Mouse (Mus musculus) lung, adult 2 months (tissue): ENCODE data around the gene Add3. TPM values are rescaled to one million over a fixed set of nuclear protein-coding genes. Genes with fewer than 3 reads are reported as not detected.
A peak's percentile ranks its signal among the peaks of the same experiment; 100 is the strongest.

Source experiments
- DNase-seq: peaks from one replicate; pipeline ENCODE4 v3.0.0; 2022
- H3K4me1 ChIP-seq: fragments of 200-500 bp; 2 replicates; pipeline ENCODE4 v1.6.1; 2011; ENCODE audit warnings: low read length; ENCODE audit not compliant: control insufficient read depth, insufficient read depth
- H3K4me3 ChIP-seq: fragments of 200-500 bp; replicated peaks from 2 replicates; pipeline ENCODE3; 2011; ENCODE audit warnings: low read depth, mild to moderate bottlenecking, control low read depth, low read length; ENCODE audit errors: extremely low read depth
- CTCF ChIP-seq: fragments of 200-500 bp; IDR thresholded peaks from 2 replicates; pipeline ENCODE4 v1.5.1; 2011; ENCODE audit warnings: mild to moderate bottlenecking, low read length, control low read depth; ENCODE audit not compliant: insufficient read depth
- POLR2A ChIP-seq: fragments of 200-500 bp; IDR thresholded peaks from 2 replicates; pipeline ENCODE4 v1.6.1; 2011; ENCODE audit warnings: low read depth, mild to moderate bottlenecking, control low read depth, low read length, borderline replicate concordance; ENCODE audit errors: extremely low read depth
- WGBS: fragments of 180-500 bp; shearing (Covaris S2); methylation state at CpG from one replicate; pipeline ENCODE4 v1.1.7; 2018; 5-methylcytosine and 5-hydroxymethylcytosine counted together
- polyA plus RNA-seq: library from polyadenylated mRNA; depleted of rRNA; stranded (reverse); fragments of >200 nt; gene quantifications from 2 replicates; pipeline ENCODE4 v1.2.3, GENCODE M21; 2012

Add3 gene
- polyA plus RNA-seq, 1 experiment, result 53.0 TPM

DNA sequence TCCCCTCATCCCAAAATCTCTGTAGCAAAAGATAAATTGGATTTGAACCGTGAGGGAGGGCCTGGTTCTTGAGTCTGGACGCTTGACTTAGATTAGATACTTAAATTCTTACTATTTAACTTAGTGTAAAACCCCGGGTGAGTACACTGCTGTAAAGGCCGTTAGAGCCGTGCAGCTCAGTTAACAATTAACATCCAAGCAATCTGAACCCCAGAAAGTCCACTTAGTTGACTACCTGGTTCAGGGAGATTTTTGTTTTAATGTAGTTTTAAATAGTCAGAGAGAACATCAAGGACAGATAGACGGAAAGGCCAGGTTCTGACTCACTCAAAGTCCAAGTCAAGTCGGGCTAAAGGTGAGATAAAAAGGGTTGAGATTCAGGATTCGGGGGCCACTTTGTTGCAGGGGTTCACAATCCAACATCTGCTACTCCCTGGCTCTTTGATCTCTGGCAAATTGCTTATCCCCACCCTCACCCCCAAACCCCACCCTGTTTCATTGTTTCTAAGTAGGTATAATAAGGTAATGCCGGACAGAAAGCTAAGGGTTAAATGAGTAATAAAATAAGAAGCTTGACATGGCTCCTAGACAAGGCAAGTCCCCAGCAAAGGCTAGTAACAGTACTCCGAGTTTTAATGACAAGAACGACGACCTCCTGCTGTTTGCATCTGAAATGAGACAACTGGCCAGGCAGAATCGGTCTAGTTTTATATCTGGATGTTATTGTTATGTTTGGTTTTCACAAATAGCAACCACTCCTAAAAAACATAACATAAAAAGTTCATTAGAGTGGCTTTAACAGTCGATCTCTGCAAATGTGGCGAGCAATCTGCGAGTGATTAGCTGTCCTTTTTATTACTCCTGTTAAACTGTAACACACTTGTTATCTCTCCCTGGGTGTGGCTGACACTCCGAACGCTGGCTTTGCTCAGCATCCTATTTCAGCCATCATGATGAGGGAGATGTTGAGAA is 12.6 kb upstream of the Add3 start:
- H3K4me1 ChIP-seq, result peaks cover 14% of the 10 kb centered on the region
- no peak overlapping the region for H3K4me3 ChIP-seq
- no peak for DNase-seq
- TF ChIP-seq POLR2A, result no peak
- TF ChIP-seq CTCF, result no peak
- WGBS, result 53% methylated on average over 18 of the region's 18 CpGs

DNA sequence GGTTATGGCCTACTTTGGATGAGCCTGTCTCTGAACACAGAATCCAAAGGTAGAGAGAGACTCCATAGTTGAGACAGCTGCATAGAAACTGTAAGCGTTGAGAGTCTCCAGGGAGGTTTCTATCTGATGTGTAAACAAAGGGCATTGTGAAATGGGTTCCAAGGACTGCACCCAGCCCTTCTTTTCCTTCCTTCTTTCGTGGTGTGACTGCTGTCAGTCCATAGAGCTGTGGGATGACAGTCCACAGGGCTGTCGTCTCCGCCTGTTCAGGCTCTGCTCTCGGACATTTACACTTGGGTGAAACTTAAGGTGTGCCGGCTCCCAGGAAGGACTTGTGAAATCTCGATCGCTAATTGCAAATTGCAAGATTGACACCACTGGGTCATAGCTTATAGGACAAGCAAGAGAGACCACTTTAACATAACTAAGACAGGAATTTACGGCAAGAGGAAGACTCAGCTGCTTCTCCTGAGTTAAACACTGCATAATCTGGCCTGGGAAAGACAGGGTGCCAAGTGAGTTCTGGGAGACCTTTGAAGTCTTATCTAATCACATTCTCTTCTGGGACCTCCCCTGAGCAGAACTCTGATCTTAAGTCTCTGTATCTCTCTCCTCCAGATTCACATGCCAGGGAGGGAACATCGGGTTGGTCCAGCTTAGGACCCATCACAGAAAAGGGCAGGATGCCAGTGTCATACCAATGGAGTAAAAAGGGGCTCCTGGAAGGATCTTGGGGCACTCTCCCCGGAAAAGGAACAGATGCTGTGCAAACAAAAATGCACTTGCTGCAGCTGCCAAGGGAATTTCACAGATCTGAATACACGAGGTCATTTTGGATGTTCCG is 11.5 kb upstream of the Add3 start:
- H3K4me3 ChIP-seq, result no peak overlapping the region
- WGBS, result 20% methylated on average over 13 of the region's 13 CpGs
- no peak for DNase-seq
- H3K4me1 ChIP-seq, result peaks cover 14% of the 10 kb centered on the region
- TF ChIP-seq CTCF, result no peak
- TF ChIP-seq POLR2A, result no peak; the same call in 1 of the 2 replicates

DNA sequence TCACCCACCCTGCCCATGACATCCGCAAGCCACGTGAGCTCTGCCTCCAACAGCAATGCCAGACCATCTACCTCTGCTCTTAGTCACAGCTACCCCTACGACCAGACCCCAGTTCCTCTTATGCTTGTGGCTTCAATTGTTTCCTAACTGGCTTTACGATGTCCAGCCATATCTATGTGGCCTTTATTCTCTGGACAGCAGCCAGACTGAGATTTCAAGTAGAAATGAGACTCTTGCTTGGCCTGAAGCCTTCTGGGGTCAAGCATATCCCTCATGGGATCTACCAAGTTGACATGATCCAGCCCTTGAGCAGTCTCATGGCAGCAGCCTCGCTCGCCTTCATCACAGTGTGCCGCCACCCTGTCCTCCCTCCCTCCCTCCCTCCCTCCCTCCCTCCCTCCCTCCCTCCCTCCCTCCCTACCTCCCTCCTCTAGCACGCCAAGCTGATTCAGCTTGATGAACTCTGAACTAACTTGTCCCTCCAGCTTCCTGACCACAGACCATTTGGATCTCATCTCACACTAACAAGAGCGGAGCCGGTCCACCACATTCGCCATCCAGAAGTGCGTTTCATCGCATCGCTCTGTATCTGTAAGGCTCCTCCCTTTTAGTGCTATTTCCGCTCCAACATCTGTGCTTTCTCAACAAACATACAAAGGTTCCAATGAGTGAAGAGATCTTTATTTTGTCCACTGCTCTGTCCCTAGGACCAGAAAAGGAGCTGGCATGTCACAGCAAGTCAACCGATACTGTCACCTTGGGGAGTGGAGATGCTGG is 9.7 kb upstream of the Add3 start:
- Histone ChIP-seq H3K4me1 (peaks cover 14% of the 10 kb centered on the region), H3K4me3 (no peak overlapping the region)
- DNase-seq, result no peak
- TF ChIP-seq CTCF, result no peak
- TF ChIP-seq POLR2A, result no peak
- 67% methylated on average over 15 of the region's 16 CpGs for WGBS

DNA sequence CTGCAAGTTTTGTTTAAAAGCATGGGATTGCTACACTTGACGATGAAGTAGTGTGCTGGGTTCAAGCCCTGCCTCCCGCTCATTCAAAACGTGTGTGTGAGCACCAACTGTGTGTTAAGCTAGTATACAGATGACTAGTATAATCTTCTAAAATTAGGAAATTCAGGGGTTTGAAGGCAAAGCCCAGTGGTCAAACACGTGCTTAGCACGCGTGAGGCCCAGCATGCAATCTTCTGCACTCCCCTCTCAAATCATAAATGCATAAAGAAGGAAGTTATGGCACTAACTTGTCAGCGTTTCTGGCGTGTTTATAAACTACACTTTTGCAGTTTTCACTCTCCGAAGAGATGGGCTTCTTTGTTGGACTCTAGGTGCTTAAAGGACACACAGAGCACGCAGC is 7.8 kb upstream of the Add3 start:
- TF ChIP-seq POLR2A (no peak), CTCF (no peak)
- DNase-seq, result no peak
- Histone ChIP-seq H3K4me1 (peaks cover 14% of the 10 kb centered on the region), H3K4me3 (no peak overlapping the region)
- WGBS, result 87% methylated on average over 10 of the region's 10 CpGs

DNA sequence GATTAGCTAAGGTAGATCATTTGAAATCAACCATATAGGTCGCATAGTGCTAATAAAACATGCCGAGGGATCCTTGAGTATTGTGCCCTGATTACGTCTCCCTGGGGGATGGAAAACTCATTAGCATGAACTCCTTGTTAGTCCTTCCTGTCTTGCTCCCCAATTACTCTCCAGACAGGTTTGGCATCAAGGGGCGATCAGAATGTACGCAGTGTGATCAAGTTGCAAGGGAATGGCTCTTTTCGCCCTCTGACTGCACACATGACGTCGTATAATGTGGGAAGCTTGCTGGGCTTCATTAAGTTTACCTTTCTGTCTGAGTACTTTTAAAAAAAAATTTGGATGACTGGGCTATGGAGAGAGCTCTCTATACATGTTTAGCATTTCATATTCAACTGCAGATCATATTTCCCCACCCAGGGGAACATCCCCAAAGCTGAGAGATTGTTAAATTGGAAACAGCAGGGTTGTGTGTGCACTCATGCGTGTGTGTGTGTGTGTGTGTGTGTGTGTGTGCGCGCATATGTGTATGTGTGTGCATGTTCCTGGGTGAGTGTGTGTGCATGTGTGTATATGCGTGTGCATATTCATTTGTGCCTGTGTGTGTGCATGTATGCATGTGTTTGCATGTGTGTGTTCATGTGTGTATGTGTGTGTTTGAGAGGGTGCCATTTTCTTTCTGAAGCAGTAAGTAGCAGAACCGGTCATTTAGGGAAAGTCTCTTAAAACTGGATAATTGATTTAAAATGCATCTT is 3.7 kb upstream of the Add3 start:
- Histone ChIP-seq H3K4me3 (no peak overlapping the region), H3K4me1 (no peaks in the 10 kb centered on the region; the same call in 1 of the 2 replicates)
- no peak for DNase-seq
- WGBS, result 79% methylated on average over 13 of the region's 13 CpGs
- TF ChIP-seq CTCF (no peak), POLR2A (no peak)

DNA sequence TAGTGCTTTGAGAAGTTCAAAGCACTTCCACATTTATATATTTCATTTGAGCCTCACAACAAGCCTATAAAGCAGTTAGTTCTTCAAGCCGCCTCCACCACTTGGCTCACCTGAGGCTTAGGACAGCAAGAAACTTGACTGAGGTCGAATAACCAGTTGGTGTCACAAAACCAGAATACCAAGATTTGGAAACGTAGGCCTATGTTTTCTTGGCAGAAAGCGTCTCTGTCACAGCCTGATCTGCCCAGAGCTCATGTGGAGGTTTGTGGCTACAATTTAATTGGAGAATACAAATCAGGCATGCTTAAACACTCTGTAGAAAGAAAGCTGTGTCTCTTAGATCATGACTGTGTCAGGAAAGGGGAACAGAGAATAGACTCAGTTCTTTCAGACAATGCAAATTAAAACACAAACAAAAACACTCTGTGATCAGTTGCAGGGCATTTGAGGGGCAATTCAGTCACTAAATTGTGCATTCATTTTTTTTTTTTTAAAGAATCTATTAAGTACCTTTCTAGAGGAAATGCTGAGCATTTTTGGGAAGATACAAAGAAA is 3.0 kb upstream of the Add3 start:
- H3K4me1 ChIP-seq, result no peaks in the 10 kb centered on the region; the same call in 1 of the 2 replicates
- H3K4me3 ChIP-seq, result no peak overlapping the region
- WGBS, result 71% methylated on average over 4 of the region's 4 CpGs
- DNase-seq, result no peak
- TF ChIP-seq POLR2A, result no peak
- no peak for TF ChIP-seq CTCF

DNA sequence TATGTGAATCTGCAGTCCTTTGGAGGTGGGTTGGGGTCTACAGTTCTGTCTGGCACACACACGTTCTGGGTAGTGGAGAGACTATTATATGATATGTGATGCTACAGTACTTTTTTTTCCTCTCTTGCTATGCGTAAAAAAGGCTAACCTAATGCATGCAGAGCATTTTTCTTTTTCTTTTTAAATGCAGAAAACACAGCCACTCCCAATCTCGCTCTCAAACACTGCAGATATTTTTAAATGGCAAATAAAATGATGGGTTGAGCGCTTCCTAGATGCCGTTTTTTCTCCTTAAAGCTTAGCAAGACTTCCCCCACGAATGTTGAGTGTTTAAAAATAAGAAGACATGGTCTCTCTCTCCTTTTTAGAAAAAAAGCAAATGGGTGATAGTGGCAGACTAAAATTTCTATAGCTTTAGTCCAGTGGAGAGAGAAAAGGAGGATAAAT is 584 bp downstream of the Add3 start:
- WGBS, result under 1% methylated on average over 6 of the region's 6 CpGs
- Histone ChIP-seq H3K4me1 (no peaks in the 10 kb centered on the region; the same call in 1 of the 2 replicates), H3K4me3 (peak overlapping the region; percentile 66)
- DNase-seq, result no peak
- TF ChIP-seq CTCF (no peak), POLR2A (no peak)
